ENCODE assay signal across 13 mouse cellular contexts in genomic region chr12:54099458-54099857, GRCm38 (mm10).
"Had no signal": no experiment of that assay in that cellular context is flagged by ENCODE, and none has a peak within 500 bp of the region (broad histone marks: within the 10 kb centered on the region; RNA-seq: fewer than 3 reads in every experiment).

No protein-coding gene starts in this region.

- H3K4me1 ChIP-seq: embryonic facial prominence, embryonic 12.5 days; embryonic facial prominence, embryonic 13.5 days; embryonic facial prominence, embryonic 15.5 days; forebrain, embryonic 12.5 days; forebrain, embryonic 15.5 days; heart, embryonic 10.5 days had no signal

- H3K4me3 ChIP-seq: embryonic facial prominence, embryonic 10.5 days; embryonic facial prominence, embryonic 12.5 days; embryonic facial prominence, embryonic 13.5 days; embryonic facial prominence, embryonic 15.5 days; erythroblast, embryonic 14.5 days; forebrain, embryonic 10.5 days; forebrain, embryonic 12.5 days; forebrain, embryonic 13.5 days; forebrain, embryonic 15.5 days; gastrocnemius, adult 2 months; heart, adult 2 months; heart, embryonic 10.5 days had no signal

- H3K27ac ChIP-seq: embryonic facial prominence, embryonic 10.5 days; embryonic facial prominence, embryonic 12.5 days; embryonic facial prominence, embryonic 13.5 days; embryonic facial prominence, embryonic 15.5 days; forebrain, embryonic 10.5 days; forebrain, embryonic 12.5 days; forebrain, embryonic 13.5 days; forebrain, embryonic 15.5 days; gastrocnemius, adult 2 months; heart, adult 2 months; heart, embryonic 10.5 days had no signal

- H3K9ac ChIP-seq: embryonic facial prominence, embryonic 12.5 days; embryonic facial prominence, embryonic 13.5 days; embryonic facial prominence, embryonic 15.5 days; forebrain, embryonic 12.5 days; forebrain, embryonic 13.5 days; forebrain, embryonic 15.5 days; forebrain, postnatal 0 days had no signal

- H3K27me3 ChIP-seq: embryonic facial prominence, embryonic 12.5 days; embryonic facial prominence, embryonic 13.5 days; embryonic facial prominence, embryonic 15.5 days; forebrain, embryonic 13.5 days; forebrain, embryonic 15.5 days had no signal

- H3K9me3 ChIP-seq: embryonic facial prominence, embryonic 10.5 days; embryonic facial prominence, embryonic 12.5 days; embryonic facial prominence, embryonic 13.5 days; embryonic facial prominence, embryonic 15.5 days; forebrain, embryonic 10.5 days; forebrain, embryonic 12.5 days; forebrain, embryonic 13.5 days; forebrain, embryonic 15.5 days; heart, embryonic 10.5 days had no signal

- H3K36me3 ChIP-seq: embryonic facial prominence, embryonic 10.5 days; embryonic facial prominence, embryonic 12.5 days; embryonic facial prominence, embryonic 13.5 days; embryonic facial prominence, embryonic 15.5 days; forebrain, embryonic 10.5 days; forebrain, embryonic 12.5 days; forebrain, embryonic 15.5 days; heart, embryonic 10.5 days had no signal
